Mouse (Mus musculus): ENCODE measurements around the gene Grin2b.
"Not testable (repeated sequence)": the region's sequence is repeated elsewhere in the genome, so short reads cannot be mapped to it uniquely, and the experiment has no call there.

Grin2b gene

GRCm38 (mm10) chr6:135692533-135692932 lies 480.8 kb downstream of the Grin2b start:
- no peak for DNase-seq (ENCODE audit: low read depth, low spot score)

GRCm38 (mm10) chr6:135691561-135691960 lies 481.8 kb downstream of the Grin2b start:
- DNase-seq (ENCODE audit: low read depth, low spot score), result no peak

- no peak for DNase-seq (ENCODE audit: low read depth, low spot score)
These were observed 485.4 kb downstream of the Grin2b start for GRCm38 (mm10) chr6:135687926-135688325.

GRCm38 (mm10) chr6:135684206-135684605 lies 489.1 kb downstream of the Grin2b start:
- DNase-seq (ENCODE audit: low read depth, low spot score), result no peak

- DNase-seq (ENCODE audit: low read depth, low spot score), result not testable (repeated sequence)
These were observed 491.9 kb downstream of the Grin2b start for GRCm38 (mm10) chr6:135681423-135681822.

- no peak for DNase-seq (ENCODE audit: low read depth, low spot score)
These were observed 493.1 kb downstream of the Grin2b start for GRCm38 (mm10) chr6:135680105-135680710.

GRCm38 (mm10) chr6:135674380-135674779 lies 498.9 kb downstream of the Grin2b start:
- DNase-seq (ENCODE audit: low read depth, low spot score), result no peak

GRCm38 (mm10) chr6:135672003-135672402 lies 501.3 kb downstream of the Grin2b start:
- no peak for DNase-seq (ENCODE audit: low read depth, low spot score)
